Mouse (Mus musculus) MEL (cell line): ENCODE measurements at regions not wholly inside any gene's neighbourhood (a gene's known extent, or its start where the extent isn't known, plus 50 kb on each side); places are given as distances from the start of the nearest gene placed in this dataset.

Source experiments
- DNase-seq: peaks from one replicate; pipeline ENCODE4 v3.0.0; 2011; ENCODE audit warnings: low read depth, low spot score
- H3K27ac ChIP-seq: 2 replicates; pipeline ENCODE4 v1.5.1; 2012; ENCODE audit warnings: low read depth, mild to moderate bottlenecking, control low read depth, low read length, moderate library complexity; ENCODE audit not compliant: control insufficient read depth
- H3K27me3 ChIP-seq, 2 experiments: fragments of 150-350 bp in 1 of 2; sonication (generic) in 1 of 2; 2 replicates each; pipeline ENCODE4 v1.6.1; 2012; ENCODE audit warnings: low read length in 2 of 2, mild to moderate bottlenecking in 2 of 2, improper control_type of control experiment in 1 of 2, moderate library complexity in 1 of 2; ENCODE audit not compliant: insufficient read depth in 2 of 2, control insufficient read depth in 1 of 2
- H3K36me3 ChIP-seq, 2 experiments: 2 replicates each; pipeline ENCODE4 v1.6.1; 2012 to 2014; ENCODE audit warnings: low read length in 2 of 2, improper control_type of control experiment in 1 of 2, inconsistent platforms in 1 of 2, mild to moderate bottlenecking in 1 of 2; ENCODE audit not compliant: insufficient read depth in 2 of 2, control insufficient read depth in 1 of 2
- H3K4me1 ChIP-seq, 2 experiments: fragments of 150-350 bp in 1 of 2; sonication (generic) in 1 of 2; 2 replicates each; pipeline ENCODE4 v1.6.1; 2012; ENCODE audit warnings: low read length in 2 of 2, improper control_type of control experiment in 1 of 2, mild to moderate bottlenecking in 1 of 2; ENCODE audit not compliant: insufficient read depth in 2 of 2, control insufficient read depth in 1 of 2
- H3K4me3 ChIP-seq, 2 experiments: fragments of 150-350 bp in 1 of 2; sonication (generic) in 1 of 2; 2 replicates each; pipeline ENCODE4 v1.5.1; 2012; ENCODE audit warnings: low read depth in 2 of 2, low read length in 2 of 2, mild to moderate bottlenecking in 2 of 2, moderate library complexity in 2 of 2, control low read depth in 1 of 2, improper control_type of control experiment in 1 of 2; ENCODE audit not compliant: control insufficient read depth in 1 of 2, insufficient read depth in 1 of 2
- H3K79me2 ChIP-seq: 2 replicates; pipeline ENCODE4 v1.6.1; 2012; ENCODE audit warnings: mild to moderate bottlenecking, low read length, moderate library complexity; ENCODE audit not compliant: control insufficient read depth, poor library complexity, insufficient read depth
- H3K9ac ChIP-seq: 2 replicates; pipeline ENCODE4 v1.6.1; 2012; ENCODE audit warnings: low read depth, mild to moderate bottlenecking, control low read depth, low read length, moderate library complexity; ENCODE audit not compliant: control insufficient read depth, poor library complexity, severe bottlenecking
- H3K9me3 ChIP-seq: fragments of 150-350 bp; sonication (generic); replicated peaks from 2 replicates; pipeline ENCODE4 v1.6.1; 2012; ENCODE audit warnings: mild to moderate bottlenecking, low read length, improper control_type of control experiment, moderate library complexity; ENCODE audit not compliant: insufficient read depth
- CHD1 ChIP-seq: IDR thresholded peaks from 2 replicates; pipeline ENCODE4 v1.6.1; 2012; ENCODE audit warnings: low read depth, mild to moderate bottlenecking, inconsistent platforms, low read length, improper control_type of control experiment
- CHD2 ChIP-seq: IDR thresholded peaks from 2 replicates; pipeline ENCODE4 v1.6.1; 2011; ENCODE audit warnings: low read length, improper control_type of control experiment
- CTCF ChIP-seq, 3 experiments: IDR thresholded peaks in 2 of 3; conservative IDR thresholded peaks in 1 of 3; 2 replicates each; pipeline ENCODE4 v1.5.1; 2011 to 2012; ENCODE audit warnings: low read length in 3 of 3, low read depth in 2 of 3, mild to moderate bottlenecking in 2 of 3, improper control_type of control experiment in 1 of 3, inconsistent platforms in 1 of 3, mixed read lengths in 1 of 3, moderate library complexity in 1 of 3; ENCODE audit not compliant: control insufficient read depth in 1 of 3, insufficient read depth in 1 of 3, poor library complexity in 1 of 3, severe bottlenecking in 1 of 3
- ELF1 ChIP-seq: IDR thresholded peaks from 2 replicates; pipeline ENCODE4 v1.6.1; 2014; ENCODE audit warnings: low read depth, mild to moderate bottlenecking, inconsistent platforms, low read length, improper control_type of control experiment, moderate library complexity
- EP300 ChIP-seq, 2 experiments: IDR thresholded peaks; 2 replicates each; pipeline ENCODE4 v1.6.1; 2011; ENCODE audit warnings: improper control_type of control experiment in 2 of 2, low read length in 2 of 2, low read depth in 1 of 2, mild to moderate bottlenecking in 1 of 2
- ETS1 ChIP-seq: IDR thresholded peaks from 2 replicates; pipeline ENCODE4 v1.6.1; 2012; ENCODE audit warnings: low read depth, mild to moderate bottlenecking, inconsistent platforms, low read length, improper control_type of control experiment, moderate library complexity
- GABPA ChIP-seq: IDR thresholded peaks from 2 replicates; pipeline ENCODE4 v1.6.1; 2012; ENCODE audit warnings: low read depth, mild to moderate bottlenecking, inconsistent platforms, low read length, improper control_type of control experiment, moderate library complexity
- JUND ChIP-seq: IDR thresholded peaks from 2 replicates; pipeline ENCODE4 v1.6.1; 2011; ENCODE audit warnings: low read depth, mild to moderate bottlenecking, improper control_type of control experiment, low read length
- MAFK ChIP-seq: IDR thresholded peaks from 2 replicates; pipeline ENCODE4 v1.6.1; 2011; ENCODE audit warnings: low read depth, mild to moderate bottlenecking, low read length, improper control_type of control experiment, borderline replicate concordance
- MAX ChIP-seq: IDR thresholded peaks from 2 replicates; pipeline ENCODE4 v1.6.1; 2011; ENCODE audit warnings: low read length, improper control_type of control experiment
- MAZ ChIP-seq: IDR thresholded peaks from 2 replicates; pipeline ENCODE4 v1.6.1; 2012; ENCODE audit warnings: low read depth, mild to moderate bottlenecking, inconsistent platforms, low read length, improper control_type of control experiment
- MYB ChIP-seq: IDR thresholded peaks from 2 replicates; pipeline ENCODE4 v1.6.1; 2011; ENCODE audit warnings: mild to moderate bottlenecking, low read depth, low read length, improper control_type of control experiment
- MYC ChIP-seq: IDR thresholded peaks from 2 replicates; pipeline ENCODE4 v1.6.1; 2011; ENCODE audit warnings: low read depth, mild to moderate bottlenecking, low read length, improper control_type of control experiment, moderate library complexity
- NELFE ChIP-seq: IDR thresholded peaks from 2 replicates; pipeline ENCODE4 v1.6.1; 2011; ENCODE audit warnings: low read depth, low read length, improper control_type of control experiment
- NRF1 ChIP-seq: IDR thresholded peaks from 2 replicates; pipeline ENCODE4 v1.6.1; 2014; ENCODE audit warnings: low read depth, mild to moderate bottlenecking, inconsistent platforms, low read length, improper control_type of control experiment, moderate library complexity; ENCODE audit not compliant: poor library complexity, insufficient read depth, severe bottlenecking
- POLR2AphosphoS5 ChIP-seq: IDR thresholded peaks from 2 replicates; pipeline ENCODE4 v1.6.1; 2012; ENCODE audit warnings: low read depth, borderline replicate concordance, mild to moderate bottlenecking, inconsistent platforms, low read length, moderate library complexity, mixed read lengths
- TCF12 ChIP-seq: IDR thresholded peaks from 2 replicates; pipeline ENCODE4 v1.6.1; 2014; ENCODE audit warnings: low read depth, mild to moderate bottlenecking, inconsistent platforms, low read length, improper control_type of control experiment, moderate library complexity
- USF1 ChIP-seq: IDR thresholded peaks from 2 replicates; pipeline ENCODE4 v1.6.1; 2014; ENCODE audit warnings: low read depth, mild to moderate bottlenecking, inconsistent platforms, low read length, improper control_type of control experiment, moderate library complexity
- USF2 ChIP-seq, 2 experiments: IDR thresholded peaks; 2 replicates each; pipeline ENCODE4 v1.6.1; 2011 to 2012; ENCODE audit warnings: improper control_type of control experiment in 2 of 2, low read length in 2 of 2, borderline replicate concordance in 1 of 2, inconsistent platforms in 1 of 2, low read depth in 1 of 2, mild to moderate bottlenecking in 1 of 2; ENCODE audit not compliant: insufficient read depth in 1 of 2
- ZKSCAN1 ChIP-seq: IDR thresholded peaks from 2 replicates; pipeline ENCODE4 v1.6.1; 2012; ENCODE audit warnings: low read depth, mild to moderate bottlenecking, inconsistent platforms, low read length, improper control_type of control experiment, moderate library complexity
- ZNF384 ChIP-seq: IDR thresholded peaks from 2 replicates; pipeline ENCODE4 v1.6.1; 2012; ENCODE audit warnings: low read depth, mild to moderate bottlenecking, inconsistent platforms, low read length, improper control_type of control experiment

GRCm38 (mm10) chr11:112991862-112992261, 209.8 kb downstream of the Sox9 start:
- H3K36me3 ChIP-seq: no peaks in the 10 kb centered on the region
- no peak for TF ChIP-seq USF2 (IDR thresholded peaks at IDR 0.05; ENCODE audit: borderline replicate concordance in 1 of 2, insufficient read depth in 1 of 2, low read depth in 1 of 2, low read length in 2 of 2)
- no peak for TF ChIP-seq ETS1
- no peak for TF ChIP-seq MAFK
- no peak for TF ChIP-seq USF1
- no peak for TF ChIP-seq POLR2AphosphoS5
- no peak for TF ChIP-seq CHD2
- TF ChIP-seq EP300 (IDR thresholded peaks at IDR 0.05; ENCODE audit: low read depth in 1 of 2, low read length in 2 of 2): no peak
- no peak for TF ChIP-seq CTCF (IDR thresholded peaks at IDR 0.05 in 2 of 3, conservative IDR thresholded peaks at IDR 0.05 in 1 of 3; ENCODE audit: control insufficient read depth in 1 of 3, insufficient read depth in 1 of 3, low read depth in 2 of 3, low read length in 3 of 3, poor library complexity in 1 of 3, severe bottlenecking in 1 of 3)
- no peak for TF ChIP-seq JUND
- TF ChIP-seq ZNF384: no peak
- TF ChIP-seq ZKSCAN1: no peak
- no peak for TF ChIP-seq CHD1
- no peak for TF ChIP-seq MYC
- TF ChIP-seq TCF12: no peak
- no peak for TF ChIP-seq GABPA
- no peak for TF ChIP-seq MYB
- no peak for TF ChIP-seq NELFE
- TF ChIP-seq ELF1: no peak
- TF ChIP-seq MAX: no peak
- TF ChIP-seq, all 39 proteins: peak for 0
- Histone ChIP-seq H3K9ac (no peak overlapping the region), H3K79me2 (no peaks in the 10 kb centered on the region), H3K4me1 (no peaks in the 10 kb centered on the region), H3K27ac (no peak overlapping the region), H3K4me3 (no peak overlapping the region), H3K9me3 (no peaks in the 10 kb centered on the region), H3K27me3 (no peaks in the 10 kb centered on the region)
- no peak for DNase-seq

DNA sequence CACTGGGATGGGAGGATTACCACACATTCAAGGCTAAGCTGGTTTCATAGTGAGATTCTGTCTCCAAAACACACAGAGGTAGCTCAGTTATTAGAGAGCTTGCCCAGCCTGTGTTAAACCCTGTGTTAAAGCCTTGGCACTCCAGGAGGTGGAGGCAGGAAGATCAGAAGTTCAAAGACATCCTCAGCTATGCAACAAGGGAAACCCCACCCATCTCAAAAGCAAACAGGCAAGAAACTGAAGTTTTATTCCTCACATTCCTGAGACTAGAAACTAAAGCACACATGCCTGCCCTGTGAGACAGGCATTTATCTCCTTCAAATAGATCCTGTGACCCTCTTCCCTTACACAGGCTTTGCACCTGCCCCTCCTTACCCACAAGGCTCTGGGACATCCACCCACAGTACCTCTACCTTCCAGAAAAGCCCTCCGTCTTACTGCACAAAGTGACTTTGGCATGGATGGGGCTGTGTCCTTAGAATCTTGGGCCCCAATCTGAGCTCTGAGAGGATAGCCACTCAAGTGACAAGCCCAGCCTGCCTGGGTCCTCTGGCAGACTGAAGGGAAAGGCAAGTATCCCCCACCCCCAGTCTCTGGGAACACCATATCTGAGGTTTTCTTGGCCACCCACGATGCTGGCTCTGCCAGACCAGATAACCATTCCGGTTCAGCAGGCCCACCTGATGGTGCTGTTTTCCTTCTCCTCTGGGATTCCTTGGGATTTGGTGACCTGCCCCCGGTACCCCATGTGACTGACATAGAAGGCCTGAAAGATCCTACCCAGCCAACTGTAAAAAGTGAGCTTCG, 217.0 kb downstream of the Sox9 start:
- Histone ChIP-seq H3K79me2 (no peaks in the 10 kb centered on the region), H3K9me3 (no peaks in the 10 kb centered on the region), H3K27ac (no peak overlapping the region), H3K9ac (no peak overlapping the region), H3K27me3 (no peaks in the 10 kb centered on the region), H3K4me1 (no peaks in the 10 kb centered on the region), H3K36me3 (no peaks in the 10 kb centered on the region), H3K4me3 (no peak overlapping the region)
- no peak for DNase-seq
- TF ChIP-seq MAZ: no peak
- no peak for TF ChIP-seq CHD2
- TF ChIP-seq NRF1: no peak
